Mouse (Mus musculus) cerebellum, adult 9-10 months (tissue): ENCODE data around the gene Pcnt.
A peak's percentile ranks its signal among the peaks of the same experiment; 100 is the strongest.

Source experiments
- DNase-seq: peaks from one replicate; pipeline ENCODE4 v3.0.0; 2022

Gene Pcnt

GRCm38 (mm10) chr10:76392596-76392995, 50.0 kb downstream of the Pcnt start:
- DNase-seq = no peak

- DNase-seq = peak; percentile 73
Observed at GRCm38 (mm10) chr10:76391786-76392185, 50.8 kb downstream of the Pcnt start.

- peak; percentile 24 for DNase-seq
Observed at GRCm38 (mm10) chr10:76391166-76391565, 51.4 kb downstream of the Pcnt start.

GRCm38 (mm10) chr10:76374981-76375380, 67.6 kb downstream of the Pcnt start:
- no peak for DNase-seq

GRCm38 (mm10) chr10:76371736-76372135, 70.8 kb downstream of the Pcnt start:
- no peak for DNase-seq

GRCm38 (mm10) chr10:76368766-76369165, 73.8 kb downstream of the Pcnt start:
- DNase-seq = no peak

GRCm38 (mm10) chr10:76363233-76363632, 79.4 kb downstream of the Pcnt start:
- no peak for DNase-seq

GRCm38 (mm10) chr10:76358468-76358867, 84.1 kb downstream of the Pcnt start:
- no peak for DNase-seq

- no peak for DNase-seq
Observed at GRCm38 (mm10) chr10:76357286-76357875, 85.2 kb downstream of the Pcnt start.

GRCm38 (mm10) chr10:76354974-76355373, 87.6 kb downstream of the Pcnt start:
- no peak for DNase-seq

GRCm38 (mm10) chr10:76353986-76354385, 88.6 kb downstream of the Pcnt start:
- DNase-seq = no peak

- DNase-seq = no peak
Observed at GRCm38 (mm10) chr10:76351953-76352352, 90.6 kb downstream of the Pcnt start.

- peak; percentile 64 for DNase-seq
Observed at GRCm38 (mm10) chr10:76346589-76346988, 96.0 kb downstream of the Pcnt start.

GRCm38 (mm10) chr10:76346043-76346491, 96.5 kb downstream of the Pcnt start:
- DNase-seq = no peak

GRCm38 (mm10) chr10:76345540-76345902, 97.1 kb downstream of the Pcnt start:
- DNase-seq = no peak

GRCm38 (mm10) chr10:76344711-76345539, 97.7 kb downstream of the Pcnt start, which contains the start of gene Dip2a:
TSS of gene Dip2a (minus strand) at chr10:76345291.
- peak; percentile 95 for DNase-seq

- DNase-seq = no peak
Observed at GRCm38 (mm10) chr10:76334350-76334749, 108.2 kb downstream of the Pcnt start.

GRCm38 (mm10) chr10:76332040-76332439, 110.5 kb downstream of the Pcnt start:
- DNase-seq = no peak

- no peak for DNase-seq
Observed at GRCm38 (mm10) chr10:76329093-76329492, 113.5 kb downstream of the Pcnt start.

- DNase-seq = no peak
Observed at GRCm38 (mm10) chr10:76328574-76328973, 114.0 kb downstream of the Pcnt start.

- DNase-seq = no peak
Observed at GRCm38 (mm10) chr10:76326304-76327006, 116.1 kb downstream of the Pcnt start.

- DNase-seq = no peak
Observed at GRCm38 (mm10) chr10:76317623-76318022, 125.0 kb downstream of the Pcnt start.

GRCm38 (mm10) chr10:76316194-76316593, 126.4 kb downstream of the Pcnt start:
- no peak for DNase-seq

- DNase-seq = no peak
Observed at GRCm38 (mm10) chr10:76306738-76307137, 135.8 kb downstream of the Pcnt start.
